Comparison of ENCODE assay signal across 8 mouse cellular contexts in genomic region chr1:171247453-171247841, GRCm38 (mm10). TPM values are rescaled to one million over a fixed set of nuclear protein-coding genes. Genes with fewer than 3 reads are reported as not detected.
A peak's percentile ranks its signal among the peaks of the same experiment; 100 is the strongest.
DNase-seq lines count a peak whose midpoint lies in the region; ATAC-seq and TF ChIP-seq lines count a peak whose summit lies in the region.

No protein-coding gene starts in this region.

- H3K4me1 ChIP-seq in embryonic facial prominence, embryonic 11.5 days (ENCODE audit: control insufficient read depth, insufficient read depth, low read length): peaks cover 12% of the 10 kb centered on the region
- peaks cover 32% of the 10 kb centered on the region for H3K4me1 ChIP-seq in midbrain, embryonic 16.5 days (ENCODE audit: control insufficient read depth, insufficient read depth, low read length)

- 10% methylated on average over 13 of the region's 13 CpGs for WGBS in embryonic facial prominence, embryonic 11.5 days
- 13% methylated on average over 13 of the region's 13 CpGs for WGBS in midbrain, embryonic 16.5 days

- H3K36me3 ChIP-seq in embryonic facial prominence, embryonic 11.5 days (replicated peaks; ENCODE audit: control insufficient read depth, insufficient read depth, low read depth, low read length): no peaks in the 10 kb centered on the region; the same call in 1 of the 2 replicates
- H3K36me3 ChIP-seq in midbrain, embryonic 16.5 days (ENCODE audit: control insufficient read depth, insufficient read depth, low read length): no peaks in the 10 kb centered on the region; the same call in 1 of the 2 replicates

- peak overlapping the region; percentile 48 for H3K4me2 ChIP-seq in embryonic facial prominence, embryonic 11.5 days (ENCODE audit: low read depth, low read length)
- H3K4me2 ChIP-seq in midbrain, embryonic 16.5 days (ENCODE audit: low read length): peak overlapping the region; percentile 63

- no peaks in the 10 kb centered on the region for H3K27me3 ChIP-seq in embryonic facial prominence, embryonic 11.5 days (ENCODE audit: control insufficient read depth, insufficient read depth, low read length)
- H3K27me3 ChIP-seq in midbrain, embryonic 16.5 days (ENCODE audit: control insufficient read depth, insufficient read depth, low read depth, low read length): no peaks in the 10 kb centered on the region

- peak overlapping the region; percentile 68 for H3K4me3 ChIP-seq in layer of hippocampus, adult 2 months
- peak overlapping the region; percentile 43 for H3K4me3 ChIP-seq in embryonic facial prominence, embryonic 11.5 days (ENCODE audit: low read depth, low read length)
- peak overlapping the region; percentile 81 for H3K4me3 ChIP-seq in midbrain, embryonic 16.5 days (ENCODE audit: low read depth, low read length)

- peak overlapping the region; percentile 89 for H3K27ac ChIP-seq in layer of hippocampus, adult 2 months
- peak overlapping the region; percentile 66 for H3K27ac ChIP-seq in embryonic facial prominence, embryonic 11.5 days (replicated peaks; ENCODE audit: low read depth, low read length)
- H3K27ac ChIP-seq in midbrain, embryonic 16.5 days (ENCODE audit: low read length): peak overlapping the region; percentile 51

- DNase-seq in layer of hippocampus, adult 2 months (ENCODE audit: low spot score in 2 of 2): no peak
- no peak for DNase-seq in layer of hippocampus, postnatal 25 days (ENCODE audit: extremely low spot score in 1 of 2, low spot score in 1 of 2)
- DNase-seq in embryonic facial prominence, embryonic 11.5 days (ENCODE audit: low spot score): no peak
- no peak for DNase-seq in embryo, embryonic 9.5 days (ENCODE audit: extremely low spot score)
- no peak for DNase-seq in cerebellum, postnatal 10 days
- DNase-seq in ovary, postnatal 14 days (ENCODE audit: low spot score): no peak

- H3K9ac ChIP-seq in embryonic facial prominence, embryonic 11.5 days (replicated peaks; ENCODE audit: low read length): peak overlapping the region; percentile 40
- H3K9ac ChIP-seq in midbrain, embryonic 16.5 days (ENCODE audit: low read depth, low read length): peak overlapping the region; percentile 57

- H3K9me3 ChIP-seq in embryonic facial prominence, embryonic 11.5 days (replicated peaks; ENCODE audit: control insufficient read depth, low read length): no peaks in the 10 kb centered on the region
- H3K9me3 ChIP-seq in midbrain, embryonic 16.5 days (replicated peaks; ENCODE audit: control insufficient read depth, low read length, poor library complexity, severe bottlenecking): no peaks in the 10 kb centered on the region

- 0 out of 2 replicates have a peak, but pooled peaks have one; percentile 1 for ATAC-seq in embryonic facial prominence, embryonic 11.5 days (replicated peaks; ENCODE audit: insufficient number of reproducible peaks, low FRiP score, low TSS enrichment, low read depth)
- ATAC-seq in inflammation-experienced regulatory T-cells, adult 6 months: peak; percentile 7
- peak; percentile 27 for ATAC-seq in midbrain, embryonic 16.5 days

- TF ChIP-seq CTCF in layer of hippocampus, adult 2 months (conservative IDR thresholded peaks at IDR 0.05): no peak

RNA-seq across cellular contexts. Expression of gene Adamts4, which starts 2.8 kb away (rescaled TPM):
- 10 to 100 TPM in 1 of 2 experiments, 1 to 10 TPM in 1; 9.6 to 10.9 TPM for total RNA-seq in layer of hippocampus, adult 2 months (2021)
- total RNA-seq in layer of hippocampus, postnatal 25 days (2021): 10 to 100 TPM; 23.5 to 26.1 TPM
- polyA plus RNA-seq in embryonic facial prominence, embryonic 11.5 days (2014; fragmentation: Nextera tagmentation; extraction: Ambion mirVana): 5.1 and 6.1 TPM in 2 replicates
- polyA plus RNA-seq in inflammation-experienced regulatory T-cells, adult 6 months (2017; shearing (Covaris generic)): under 1 TPM in 1 of 3 experiments, not detected in 2; 0.09 TPM
- polyA plus RNA-seq in midbrain, embryonic 16.5 days (2015; fragmentation: Nextera tagmentation; extraction: Ambion mirVana): 8.7 and 9.1 TPM in 2 replicates

RNA-seq across cellular contexts. Expression of gene Ndufs2, which starts 3.7 kb away (rescaled TPM):
- 100 to 1,000 TPM; 254 to 273 TPM for total RNA-seq in layer of hippocampus, adult 2 months (2021)
- total RNA-seq in layer of hippocampus, postnatal 25 days (2021): 100 to 1,000 TPM; 280 to 296 TPM
- 266 and 272 TPM in 2 replicates for polyA plus RNA-seq in embryonic facial prominence, embryonic 11.5 days (2014; fragmentation: Nextera tagmentation; extraction: Ambion mirVana)
- 100 to 1,000 TPM; 106 to 120 (median 119) TPM for polyA plus RNA-seq in inflammation-experienced regulatory T-cells, adult 6 months (2017; shearing (Covaris generic))
- polyA plus RNA-seq in midbrain, embryonic 16.5 days (2015; fragmentation: Nextera tagmentation; extraction: Ambion mirVana): 218 and 225 TPM in 2 replicates

RNA-seq across cellular contexts. Expression of gene Fcer1g, which starts 13.3 kb away (rescaled TPM):
- 10 to 100 TPM; 14.9 to 17.2 TPM for total RNA-seq in layer of hippocampus, adult 2 months (2021)
- total RNA-seq in layer of hippocampus, postnatal 25 days (2021): 10 to 100 TPM; 13.1 to 15.8 TPM
- 19.9 and 22.0 TPM in 2 replicates for polyA plus RNA-seq in embryonic facial prominence, embryonic 11.5 days (2014; fragmentation: Nextera tagmentation; extraction: Ambion mirVana)
- 10 to 100 TPM in 1 of 3 experiments, not detected in 2; 10.7 TPM for polyA plus RNA-seq in inflammation-experienced regulatory T-cells, adult 6 months (2017; shearing (Covaris generic))
- polyA plus RNA-seq in midbrain, embryonic 16.5 days (2015; fragmentation: Nextera tagmentation; extraction: Ambion mirVana): 15.9 and 19.3 TPM in 2 replicates

RNA-seq across cellular contexts. Expression of gene Apoa2, which starts 22.6 kb away (rescaled TPM):
- total RNA-seq in layer of hippocampus, adult 2 months (2021): 1 to 10 TPM; 1.2 to 1.9 TPM
- 1 to 10 TPM; 1.9 to 2.3 TPM for total RNA-seq in layer of hippocampus, postnatal 25 days (2021)
- 3.5 and 3.7 TPM in 2 replicates for polyA plus RNA-seq in embryonic facial prominence, embryonic 11.5 days (2014; fragmentation: Nextera tagmentation; extraction: Ambion mirVana)
- not detected for polyA plus RNA-seq in inflammation-experienced regulatory T-cells, adult 6 months (2017; shearing (Covaris generic))
- 2.1 and 3.1 TPM in 2 replicates for polyA plus RNA-seq in midbrain, embryonic 16.5 days (2015; fragmentation: Nextera tagmentation; extraction: Ambion mirVana)

RNA-seq across cellular contexts. Expression of gene B4galt3, which starts 22.7 kb away (rescaled TPM):
- 10 to 100 TPM; 73.1 to 79.3 TPM for total RNA-seq in layer of hippocampus, adult 2 months (2021)
- 10 to 100 TPM; 63.9 to 66.7 TPM for total RNA-seq in layer of hippocampus, postnatal 25 days (2021)
- polyA plus RNA-seq in embryonic facial prominence, embryonic 11.5 days (2014; fragmentation: Nextera tagmentation; extraction: Ambion mirVana): 56.8 and 60.5 TPM in 2 replicates
- 10 to 100 TPM; 35.3 to 68.9 (median 60.8) TPM for polyA plus RNA-seq in inflammation-experienced regulatory T-cells, adult 6 months (2017; shearing (Covaris generic))
- 113 and 115 TPM in 2 replicates for polyA plus RNA-seq in midbrain, embryonic 16.5 days (2015; fragmentation: Nextera tagmentation; extraction: Ambion mirVana)
